Mouse (Mus musculus) kidney, adult 2 months (tissue): Measurements from ENCODE around the gene Pdcd1. TPM values are rescaled to one million over a fixed set of nuclear protein-coding genes. Genes with fewer than 3 reads are reported as not detected.

Experiments used
- DNase-seq: peaks from one replicate; pipeline ENCODE4 v3.0.0; 2021
- H3K27ac ChIP-seq: fragments of 200-500 bp; 2 replicates; pipeline ENCODE4 v1.5.1; 2012; ENCODE audit warnings: low read depth, low read length, control low read depth, inconsistent platforms; ENCODE audit not compliant: insufficient read depth
- H3K27me3 ChIP-seq: fragments of 200-500 bp; replicated peaks from 2 replicates; pipeline ENCODE4 v1.6.1; 2012; ENCODE audit warnings: mild to moderate bottlenecking, moderate library complexity, low read length, inconsistent platforms; ENCODE audit not compliant: control insufficient read depth, insufficient read depth
- H3K36me3 ChIP-seq: fragments of 200-500 bp; 2 replicates; pipeline ENCODE4 v1.6.1; 2012; ENCODE audit warnings: mild to moderate bottlenecking, moderate library complexity, low read length, inconsistent platforms; ENCODE audit not compliant: control insufficient read depth, insufficient read depth
- H3K4me1 ChIP-seq: fragments of 200-500 bp; 2 replicates; pipeline ENCODE4 v1.6.1; 2011; ENCODE audit warnings: low read length; ENCODE audit not compliant: control insufficient read depth, insufficient read depth
- H3K4me3 ChIP-seq: fragments of 200-500 bp; 2 replicates; pipeline ENCODE4 v1.5.1; 2011; ENCODE audit warnings: mild to moderate bottlenecking, low read depth, low read length, control low read depth; ENCODE audit not compliant: insufficient read depth
- CTCF ChIP-seq: fragments of 200-500 bp; conservative IDR thresholded peaks from 2 replicates; pipeline ENCODE4 v1.5.1; 2011; ENCODE audit warnings: low read depth, mild to moderate bottlenecking, control low read depth, low read length, moderate library complexity, mixed read lengths; ENCODE audit not compliant: insufficient read depth, insufficient read length
- POLR2A ChIP-seq: fragments of 200-500 bp; IDR thresholded peaks from one replicate; pipeline ENCODE4 v1.6.1; 2011; ENCODE audit warnings: low read depth, low read length, control low read depth
- WGBS: fragments of 180-500 bp; shearing (Covaris S2); methylation state at CpG from one replicate; pipeline ENCODE4 v1.1.7; 2018; 5-methylcytosine and 5-hydroxymethylcytosine counted together
- polyA plus RNA-seq: library from polyadenylated mRNA; depleted of rRNA; stranded (reverse); fragments of >200 nt; gene quantifications from 2 replicates; pipeline ENCODE4 v1.2.3, GENCODE M21; 2012; rRNA removed

Pdcd1 gene
- polyA plus RNA-seq, 1 experiment, result 0.45 TPM

- no peak overlapping the region for H3K4me3 ChIP-seq
- H3K27me3 ChIP-seq, result no peaks in the 10 kb centered on the region
- no peaks in the 10 kb centered on the region for H3K36me3 ChIP-seq
- no peak overlapping the region for H3K27ac ChIP-seq
- TF ChIP-seq CTCF (no peak), POLR2A (no peak)
- H3K4me1 ChIP-seq, result no peaks in the 10 kb centered on the region
- DNase-seq, result no peak
- 61% methylated on average over 3 of the region's 3 CpGs for WGBS
These were observed 63.6 kb downstream of the Pdcd1 start for GRCm38 (mm10) chr1:93988786-93989185.

Other genes starting within 250 kb of the Pdcd1 start
- 6.0 and 6.4 TPM in 2 replicates for gene Ing5, start 248.6 kb downstream of the Pdcd1 start, polyA plus RNA-seq
- 39.4 and 44.1 TPM in 2 replicates for gene D2hgdh, start 227.6 kb downstream of the Pdcd1 start, polyA plus RNA-seq
- 0.08 and 0.19 TPM in 2 replicates for gene Gal3st2, start 191.2 kb downstream of the Pdcd1 start, polyA plus RNA-seq
- gene Gal3st2b, start 134.2 kb downstream of the Pdcd1 start, polyA plus RNA-seq, result 0.75 TPM in 1 of 2 replicates, not detected in the other
- not detected in 2 replicates for gene Gal3st2c, start 62.0 kb downstream of the Pdcd1 start, polyA plus RNA-seq
- not detected in 2 replicates for gene Neu4, start 32.1 kb downstream of the Pdcd1 start, polyA plus RNA-seq